Mouse (Mus musculus): ENCODE data around the gene 2300002M23Rik.

The 2300002M23Rik gene

GRCm38 (mm10) chr17:35567150-35567549, at the start of gene 2300002M23Rik:
Gene 2300002M23Rik (plus strand): TSS chr17:35567450.
- no peak for DNase-seq (ENCODE audit: low read depth, low spot score)

- no peak for DNase-seq (ENCODE audit: low read depth, low spot score)
Observed at GRCm38 (mm10) chr17:35517526-35517925, 49.7 kb upstream of the 2300002M23Rik start.

- DNase-seq (ENCODE audit: low read depth, low spot score), result no peak
Observed at GRCm38 (mm10) chr17:35524354-35524753, 42.9 kb upstream of the 2300002M23Rik start.

GRCm38 (mm10) chr17:35526644-35527043, 40.6 kb upstream of the 2300002M23Rik start:
- no peak for DNase-seq (ENCODE audit: low read depth, low spot score)

- no peak for DNase-seq (ENCODE audit: low read depth, low spot score)
Observed at GRCm38 (mm10) chr17:35532360-35532759, 34.9 kb upstream of the 2300002M23Rik start.

- DNase-seq (ENCODE audit: low read depth, low spot score), result no peak
Observed at GRCm38 (mm10) chr17:35532901-35533300, 34.3 kb upstream of the 2300002M23Rik start, which contains the start of gene Psors1c2. Gene Psors1c2 (plus strand): TSS chr17:35533201.

GRCm38 (mm10) chr17:35534343-35534742, 32.9 kb upstream of the 2300002M23Rik start:
- DNase-seq (ENCODE audit: low read depth, low spot score), result no peak

- no peak for DNase-seq (ENCODE audit: low read depth, low spot score)
Observed at GRCm38 (mm10) chr17:35537421-35537820, 29.8 kb upstream of the 2300002M23Rik start.

- no peak for DNase-seq (ENCODE audit: low read depth, low spot score)
Observed at GRCm38 (mm10) chr17:35538476-35538875, 28.8 kb upstream of the 2300002M23Rik start.

- no peak for DNase-seq (ENCODE audit: low read depth, low spot score)
Observed at GRCm38 (mm10) chr17:35539540-35539939, 27.7 kb upstream of the 2300002M23Rik start.

GRCm38 (mm10) chr17:35542761-35543411, 24.4 kb upstream of the 2300002M23Rik start:
- no peak for DNase-seq (ENCODE audit: low read depth, low spot score)

- DNase-seq (ENCODE audit: low read depth, low spot score), result no peak
Observed at GRCm38 (mm10) chr17:35543412-35543861, 23.8 kb upstream of the 2300002M23Rik start.

- no peak for DNase-seq (ENCODE audit: low read depth, low spot score)
Observed at GRCm38 (mm10) chr17:35544001-35544400, 23.2 kb upstream of the 2300002M23Rik start.

- no peak for DNase-seq (ENCODE audit: low read depth, low spot score)
Observed at GRCm38 (mm10) chr17:35544680-35545079, 22.6 kb upstream of the 2300002M23Rik start.

GRCm38 (mm10) chr17:35547465-35547864, 19.8 kb upstream of the 2300002M23Rik start:
- no peak for DNase-seq (ENCODE audit: low read depth, low spot score)

- no peak for DNase-seq (ENCODE audit: low read depth, low spot score)
Observed at GRCm38 (mm10) chr17:35548636-35549035, 18.6 kb upstream of the 2300002M23Rik start.

GRCm38 (mm10) chr17:35549437-35550142, 17.7 kb upstream of the 2300002M23Rik start:
- DNase-seq (ENCODE audit: low read depth, low spot score), result peak; percentile 64

- no peak for DNase-seq (ENCODE audit: low read depth, low spot score)
Observed at GRCm38 (mm10) chr17:35550143-35550494, 17.1 kb upstream of the 2300002M23Rik start.

GRCm38 (mm10) chr17:35550871-35551270, 16.4 kb upstream of the 2300002M23Rik start:
- no peak for DNase-seq (ENCODE audit: low read depth, low spot score)

GRCm38 (mm10) chr17:35551881-35552414, 15.3 kb upstream of the 2300002M23Rik start, which contains the start of gene Cdsn:
Gene Cdsn (plus strand): TSS chr17:35552128.
- no peak for DNase-seq (ENCODE audit: low read depth, low spot score)

GRCm38 (mm10) chr17:35554321-35554720, 12.9 kb upstream of the 2300002M23Rik start:
- no peak for DNase-seq (ENCODE audit: low read depth, low spot score)

- DNase-seq (ENCODE audit: low read depth, low spot score), result no peak
Observed at GRCm38 (mm10) chr17:35554761-35555397, 12.4 kb upstream of the 2300002M23Rik start.

Measured in skeletal muscle tissue, adult 2 months (tissue).